Mouse (Mus musculus): Measurements from ENCODE around the gene Hkdc1.

DNA sequence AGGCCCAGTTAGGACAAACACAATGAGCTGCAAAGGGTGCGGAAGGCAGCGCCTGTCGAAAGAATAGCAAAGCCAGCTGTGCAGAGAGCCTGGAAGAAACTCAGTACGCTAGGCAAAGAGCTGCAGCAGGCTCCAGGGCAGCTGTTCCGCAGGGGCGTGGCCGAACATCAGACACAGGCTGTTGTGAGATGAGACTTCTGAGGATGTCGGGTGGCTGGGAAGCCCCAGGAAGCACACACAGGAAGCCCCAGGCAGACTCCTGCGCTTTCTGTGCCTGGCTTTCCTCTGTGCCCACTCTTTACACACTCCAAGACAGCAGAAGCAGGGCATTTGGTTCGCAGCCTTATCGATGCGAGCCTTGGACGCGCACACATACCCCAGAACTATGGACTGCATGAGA, 17.4 kb downstream of the Hkdc1 start:
- TF ChIP-seq POLR2A (IDR thresholded peaks at IDR 0.05; ENCODE audit: low read depth, low read length) (no peak), CTCF (IDR thresholded peaks at IDR 0.05; ENCODE audit: extremely low read depth, insufficient read length, insufficient replicate concordance, low read depth, low read length) (no peak)

Measured in small intestine, adult 2 months (tissue).